Mouse (Mus musculus): Measurements from ENCODE around the gene Saal1. TPM values are rescaled to one million over a fixed set of nuclear protein-coding genes. Genes with fewer than 3 reads are reported as not detected.
"Not testable (repeated sequence)": the region's sequence is repeated elsewhere in the genome, so short reads cannot be mapped to it uniquely, and the experiment has no call there.

Saal1 gene
- total and polyA plus RNA-seq, 3 experiments: 13.6 to 26.0 TPM; not detected in 1

- no peaks in the 10 kb centered on the region for H3K9me3 ChIP-seq (replicated peaks; ENCODE audit: insufficient read depth, low read length)
- H3K79me2 ChIP-seq (ENCODE audit: control insufficient read depth, insufficient read depth, low read length, poor library complexity): no peaks in the 10 kb centered on the region
- peaks cover 6 to 9% of the 10 kb centered on the region in 2 experiments for H3K4me1 ChIP-seq (ENCODE audit: control insufficient read depth in 1 of 2, insufficient read depth in 2 of 2, low read length in 2 of 2)
- H3K4me3 ChIP-seq (ENCODE audit: control insufficient read depth in 1 of 2, insufficient read depth in 1 of 2, low read depth in 2 of 2, low read length in 2 of 2): no peak overlapping the region
- H3K27ac ChIP-seq (ENCODE audit: control insufficient read depth, low read depth, low read length): no peak overlapping the region
- H3K9ac ChIP-seq (ENCODE audit: control insufficient read depth, low read depth, low read length, poor library complexity, severe bottlenecking): no peak overlapping the region
- H3K27me3 ChIP-seq (ENCODE audit: control insufficient read depth in 1 of 2, insufficient read depth in 2 of 2, low read length in 2 of 2): no peaks in the 10 kb centered on the region
- peaks cover 0 to 7% of the 10 kb centered on the region in 2 experiments; a peak in 2 of 4 replicates for H3K36me3 ChIP-seq (ENCODE audit: control insufficient read depth in 1 of 2, insufficient read depth in 2 of 2, low read length in 2 of 2)
- no peak for TF ChIP-seq USF2 (IDR thresholded peaks at IDR 0.05; ENCODE audit: borderline replicate concordance in 1 of 2, insufficient read depth in 1 of 2, low read depth in 1 of 2, low read length in 2 of 2)
- no peak for TF ChIP-seq MEF2A (IDR thresholded peaks at IDR 0.05; ENCODE audit: extremely low read depth, insufficient replicate concordance, low read depth, low read length, poor library complexity, severe bottlenecking)
- DNase-seq (ENCODE audit: low read depth, low spot score): no peak
Observed at GRCm38 (mm10) chr7:46680732-46681131, 29.7 kb downstream of the Saal1 start.

GRCm38 (mm10) chr7:46679044-46679443 is 31.4 kb downstream of the Saal1 start:
- DNase-seq (ENCODE audit: low read depth, low spot score); H3K79me2 ChIP-seq (ENCODE audit: control insufficient read depth, insufficient read depth, low read length, poor library complexity); H3K9ac ChIP-seq (ENCODE audit: control insufficient read depth, low read depth, low read length, poor library complexity, severe bottlenecking); H3K27me3 ChIP-seq (ENCODE audit: control insufficient read depth in 1 of 2, insufficient read depth in 2 of 2, low read length in 2 of 2); H3K9me3 ChIP-seq (replicated peaks; ENCODE audit: insufficient read depth, low read length); H3K27ac ChIP-seq (ENCODE audit: control insufficient read depth, low read depth, low read length); H3K4me3 ChIP-seq (ENCODE audit: control insufficient read depth in 1 of 2, insufficient read depth in 1 of 2, low read depth in 2 of 2, low read length in 2 of 2): not testable (repeated sequence)
- H3K36me3 ChIP-seq (ENCODE audit: control insufficient read depth in 1 of 2, insufficient read depth in 2 of 2, low read length in 2 of 2): peaks cover 0 to 12% of the 10 kb centered on the region in 2 experiments; a peak in 2 of 4 replicates
- H3K4me1 ChIP-seq (ENCODE audit: control insufficient read depth in 1 of 2, insufficient read depth in 2 of 2, low read length in 2 of 2): peaks cover 10 to 16% of the 10 kb centered on the region in 2 experiments

GRCm38 (mm10) chr7:46678417-46678816 is 32.1 kb downstream of the Saal1 start:
- H3K27me3 ChIP-seq (ENCODE audit: control insufficient read depth in 1 of 2, insufficient read depth in 2 of 2, low read length in 2 of 2): no peaks in the 10 kb centered on the region
- no peak overlapping the region for H3K4me3 ChIP-seq (ENCODE audit: control insufficient read depth in 1 of 2, insufficient read depth in 1 of 2, low read depth in 2 of 2, low read length in 2 of 2)
- H3K79me2 ChIP-seq (ENCODE audit: control insufficient read depth, insufficient read depth, low read length, poor library complexity): no peaks in the 10 kb centered on the region
- no peak for TF ChIP-seq GABPA (IDR thresholded peaks at IDR 0.05; ENCODE audit: low read depth, low read length)
- TF ChIP-seq ETS1 (IDR thresholded peaks at IDR 0.05; ENCODE audit: low read depth, low read length): peak; percentile 73
- no peak for TF ChIP-seq ZNF384 (IDR thresholded peaks at IDR 0.05; ENCODE audit: low read depth, low read length)
- H3K9me3 ChIP-seq (replicated peaks; ENCODE audit: insufficient read depth, low read length): no peaks in the 10 kb centered on the region
- peaks cover 10 to 16% of the 10 kb centered on the region in 2 experiments for H3K4me1 ChIP-seq (ENCODE audit: control insufficient read depth in 1 of 2, insufficient read depth in 2 of 2, low read length in 2 of 2)
- no peak overlapping the region for H3K9ac ChIP-seq (ENCODE audit: control insufficient read depth, low read depth, low read length, poor library complexity, severe bottlenecking)
- H3K36me3 ChIP-seq (ENCODE audit: control insufficient read depth in 1 of 2, insufficient read depth in 2 of 2, low read length in 2 of 2): peaks cover 0 to 12% of the 10 kb centered on the region in 2 experiments; a peak in 2 of 4 replicates
- H3K27ac ChIP-seq (ENCODE audit: control insufficient read depth, low read depth, low read length): no peak overlapping the region
- DNase-seq (ENCODE audit: low read depth, low spot score): peak; percentile 41

DNA sequence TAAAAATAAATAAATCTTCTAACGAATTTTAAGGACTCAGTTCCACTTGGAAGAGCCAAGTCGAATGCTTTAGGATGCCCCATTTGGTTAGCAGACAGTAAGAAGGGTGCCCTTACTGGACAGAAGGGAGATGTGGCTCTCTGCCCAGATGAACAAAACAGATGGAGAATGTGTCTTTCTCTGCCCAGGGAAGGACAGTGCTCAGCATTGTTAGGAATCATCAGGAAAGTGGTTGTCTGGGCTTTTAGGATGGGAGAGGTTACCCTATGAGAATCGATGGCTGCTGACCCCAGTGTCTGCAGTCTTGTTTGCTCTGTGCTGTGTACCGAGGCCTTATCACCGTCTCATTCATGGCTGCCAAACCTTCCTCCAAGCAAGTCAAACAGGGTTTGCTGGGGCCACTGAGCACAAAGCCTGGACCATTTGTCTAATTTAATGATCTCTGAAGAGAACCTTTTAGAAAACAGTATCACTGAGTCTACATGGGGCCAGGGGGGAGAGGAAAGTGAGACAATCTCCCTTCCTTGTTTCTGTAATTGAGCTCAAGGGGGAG is 33.6 kb downstream of the Saal1 start:
- Histone ChIP-seq H3K36me3 (ENCODE audit: control insufficient read depth in 1 of 2, insufficient read depth in 2 of 2, low read length in 2 of 2) (peaks cover 0 to 12% of the 10 kb centered on the region in 2 experiments; a peak in 2 of 4 replicates), H3K9ac (ENCODE audit: control insufficient read depth, low read depth, low read length, poor library complexity, severe bottlenecking) (no peak overlapping the region), H3K27me3 (ENCODE audit: control insufficient read depth in 1 of 2, insufficient read depth in 2 of 2, low read length in 2 of 2) (no peaks in the 10 kb centered on the region), H3K9me3 (replicated peaks; ENCODE audit: insufficient read depth, low read length) (no peaks in the 10 kb centered on the region), H3K79me2 (ENCODE audit: control insufficient read depth, insufficient read depth, low read length, poor library complexity) (no peaks in the 10 kb centered on the region), H3K27ac (ENCODE audit: control insufficient read depth, low read depth, low read length) (no peak overlapping the region; the same call in 1 of the 2 replicates), H3K4me3 (ENCODE audit: control insufficient read depth in 1 of 2, insufficient read depth in 1 of 2, low read depth in 2 of 2, low read length in 2 of 2) (no peak overlapping the region), H3K4me1 (ENCODE audit: control insufficient read depth in 1 of 2, insufficient read depth in 2 of 2, low read length in 2 of 2) (peaks cover 13 to 21% of the 10 kb centered on the region in 2 experiments)
- no peak for DNase-seq (ENCODE audit: low read depth, low spot score)
- TF ChIP-seq POLR2AphosphoS2 (IDR thresholded peaks at IDR 0.05; ENCODE audit: low read length): no peak
- no peak for TF ChIP-seq ZKSCAN1 (IDR thresholded peaks at IDR 0.05; ENCODE audit: low read depth, low read length)
- TF ChIP-seq UBTF (IDR thresholded peaks at IDR 0.05; ENCODE audit: borderline replicate concordance, insufficient read depth, low read depth, low read length): no peak
- TF ChIP-seq JUND (IDR thresholded peaks at IDR 0.05; ENCODE audit: low read depth, low read length): no peak
- no peak for TF ChIP-seq MAZ (IDR thresholded peaks at IDR 0.05; ENCODE audit: low read depth, low read length)
- no peak for TF ChIP-seq MEF2A (IDR thresholded peaks at IDR 0.05; ENCODE audit: extremely low read depth, insufficient replicate concordance, low read depth, low read length, poor library complexity, severe bottlenecking)
- no peak for TF ChIP-seq ZMIZ1 (IDR thresholded peaks at IDR 0.05; ENCODE audit: low read depth, low read length)
- TF ChIP-seq MAFK (IDR thresholded peaks at IDR 0.05; ENCODE audit: borderline replicate concordance, low read depth, low read length): no peak
- TF ChIP-seq POLR2AphosphoS5 (IDR thresholded peaks at IDR 0.05; ENCODE audit: borderline replicate concordance, low read depth, low read length): no peak
- TF ChIP-seq SIN3A (IDR thresholded peaks at IDR 0.05; ENCODE audit: low read length): no peak
- no peak for TF ChIP-seq E2F4 (IDR thresholded peaks at IDR 0.05; ENCODE audit: borderline replicate concordance, low read depth, low read length)
- no peak for TF ChIP-seq USF2 (IDR thresholded peaks at IDR 0.05; ENCODE audit: borderline replicate concordance in 1 of 2, insufficient read depth in 1 of 2, low read depth in 1 of 2, low read length in 2 of 2)
- TF ChIP-seq GATA1 (IDR thresholded peaks at IDR 0.05; ENCODE audit: low read depth, low read length): no peak
- TF ChIP-seq RCOR1 (IDR thresholded peaks at IDR 0.05; ENCODE audit: low read depth, low read length): no peak
- no peak for TF ChIP-seq POLR2A (IDR thresholded peaks at IDR 0.05; ENCODE audit: control insufficient read depth in 1 of 2, insufficient read depth in 1 of 2, low read depth in 1 of 2, low read length in 2 of 2, poor library complexity in 1 of 2)
